Mouse (Mus musculus) E14TG2a.4 (cell line): ENCODE measurements at regions not wholly inside any gene's neighbourhood (a gene's known extent, or its start where the extent isn't known, plus 50 kb on each side); places are given as distances from the start of the nearest gene placed in this dataset.
A peak's percentile ranks its signal among the peaks of the same experiment; 100 is the strongest.

Experiments
- H3K27me3 ChIP-seq: 2 replicates; pipeline ENCODE4 v1.6.1; 2014; ENCODE audit warnings: low read length, control low read depth; ENCODE audit not compliant: insufficient read depth
- H3K36me3 ChIP-seq: 2 replicates; pipeline ENCODE4 v1.6.1; 2014; ENCODE audit warnings: low read length, control low read depth; ENCODE audit not compliant: insufficient read depth
- H3K4me1 ChIP-seq: replicated peaks from 2 replicates; pipeline ENCODE4 v1.6.1; 2014; ENCODE audit warnings: low read depth, low read length, control low read depth
- H3K4me3 ChIP-seq: replicated peaks from 2 replicates; pipeline ENCODE4 v1.5.1; 2014; ENCODE audit warnings: mild to moderate bottlenecking, low read length
- H3K9me3 ChIP-seq: 2 replicates; pipeline ENCODE4 v1.6.1; 2014; ENCODE audit warnings: low read length, control low read depth
- CTCF ChIP-seq: conservative IDR thresholded peaks from 2 replicates; pipeline ENCODE4 v1.5.1; 2014; ENCODE audit warnings: low read length
- NANOG ChIP-seq: IDR thresholded peaks from 2 replicates; pipeline ENCODE4 v1.6.1; 2014; ENCODE audit warnings: borderline replicate concordance, low read length, mixed read lengths
- POU5F1 ChIP-seq: IDR thresholded peaks from 2 replicates; pipeline ENCODE4 v1.6.1; 2014; ENCODE audit warnings: low read length, borderline replicate concordance

GRCm38 (mm10) chr10:118588198-118588597 is 147.4 kb downstream of the Ifng start:
- Histone ChIP-seq H3K4me3 (no peak overlapping the region), H3K27me3 (no peaks in the 10 kb centered on the region; the same call in 1 of the 2 replicates), H3K36me3 (no peaks in the 10 kb centered on the region), H3K4me1 (no peaks in the 10 kb centered on the region), H3K9me3 (no peaks in the 10 kb centered on the region)
- TF ChIP-seq NANOG (no peak), POU5F1 (no peak), CTCF (no peak)

- Histone ChIP-seq H3K27me3 (no peaks in the 10 kb centered on the region), H3K36me3 (no peaks in the 10 kb centered on the region), H3K9me3 (no peaks in the 10 kb centered on the region), H3K4me3 (no peak overlapping the region), H3K4me1 (peaks cover 5% of the 10 kb centered on the region; the same call in 1 of the 2 replicates)
- peak; percentile 98 for TF ChIP-seq CTCF
- no peak for TF ChIP-seq POU5F1
- TF ChIP-seq NANOG = no peak
Measured at GRCm38 (mm10) chr10:118592648-118593368, 152.0 kb downstream of the Ifng start.

GRCm38 (mm10) chr10:118596206-118596605 is 155.4 kb downstream of the Ifng start:
- TF ChIP-seq POU5F1 = no peak
- TF ChIP-seq CTCF = no peak
- TF ChIP-seq NANOG = no peak
- H3K4me3 ChIP-seq = no peak overlapping the region
- H3K4me1 ChIP-seq = peaks cover 9% of the 10 kb centered on the region; the same call in 1 of the 2 replicates
- H3K27me3 ChIP-seq = no peaks in the 10 kb centered on the region
- no peaks in the 10 kb centered on the region for H3K9me3 ChIP-seq
- no peaks in the 10 kb centered on the region for H3K36me3 ChIP-seq

GRCm38 (mm10) chr10:118598497-118598896 is 157.7 kb downstream of the Ifng start:
- H3K9me3 ChIP-seq = no peaks in the 10 kb centered on the region
- no peaks in the 10 kb centered on the region for H3K36me3 ChIP-seq
- TF ChIP-seq NANOG (no peak), POU5F1 (no peak), CTCF (no peak)
- no peaks in the 10 kb centered on the region for H3K27me3 ChIP-seq
- H3K4me1 ChIP-seq = peaks cover 10% of the 10 kb centered on the region
- H3K4me3 ChIP-seq = no peak overlapping the region

GRCm38 (mm10) chr10:118599197-118599596 is 158.4 kb downstream of the Ifng start:
- H3K9me3 ChIP-seq = no peaks in the 10 kb centered on the region
- no peak for TF ChIP-seq NANOG
- TF ChIP-seq CTCF = no peak
- TF ChIP-seq POU5F1 = no peak
- no peak overlapping the region for H3K4me3 ChIP-seq
- H3K27me3 ChIP-seq = no peaks in the 10 kb centered on the region
- H3K4me1 ChIP-seq = peaks cover 15% of the 10 kb centered on the region
- H3K36me3 ChIP-seq = no peaks in the 10 kb centered on the region

- peaks cover 15% of the 10 kb centered on the region for H3K4me1 ChIP-seq
- no peaks in the 10 kb centered on the region for H3K9me3 ChIP-seq
- no peak overlapping the region for H3K4me3 ChIP-seq
- TF ChIP-seq NANOG (no peak), CTCF (no peak), POU5F1 (no peak)
- no peaks in the 10 kb centered on the region for H3K36me3 ChIP-seq
- no peaks in the 10 kb centered on the region for H3K27me3 ChIP-seq
Measured at GRCm38 (mm10) chr10:118599610-118600009, 158.8 kb downstream of the Ifng start.

- Histone ChIP-seq H3K4me1 (peaks cover 10% of the 10 kb centered on the region), H3K36me3 (no peaks in the 10 kb centered on the region), H3K4me3 (no peak overlapping the region), H3K9me3 (peaks cover 11% of the 10 kb centered on the region), H3K27me3 (no peaks in the 10 kb centered on the region)
- TF ChIP-seq POU5F1 = no peak
- TF ChIP-seq CTCF = no peak
- TF ChIP-seq NANOG = no peak
Measured at GRCm38 (mm10) chr10:118602922-118603321, 162.1 kb downstream of the Ifng start.

- no peak overlapping the region for H3K4me3 ChIP-seq
- no peaks in the 10 kb centered on the region for H3K36me3 ChIP-seq
- H3K4me1 ChIP-seq = peaks cover 10% of the 10 kb centered on the region
- H3K27me3 ChIP-seq = no peaks in the 10 kb centered on the region
- peaks cover 11% of the 10 kb centered on the region for H3K9me3 ChIP-seq
- TF ChIP-seq CTCF = no peak
- no peak for TF ChIP-seq NANOG
- no peak for TF ChIP-seq POU5F1
Measured at GRCm38 (mm10) chr10:118603857-118604414, 163.1 kb downstream of the Ifng start.
